Mouse (Mus musculus) gastrocnemius, postnatal 14 days (tissue): ENCODE measurements around the gene Shank2. TPM values are rescaled to one million over a fixed set of nuclear protein-coding genes. Genes with fewer than 3 reads are reported as not detected.

Experiments
- microRNA-seq, 2 experiments: library from miRNA; unstranded; fragments of <30 nt; microRNA quantifications; one replicate each; pipeline ENCODE4 v1.2.0; 2021
- total RNA-seq, 2 experiments: library from RNA; stranded (reverse); gene quantifications; 2 replicates each; pipeline ENCODE4 v1.2.3; 2021

Shank2 gene
- total RNA-seq, 2 experiments from 2014 or later, result 0.07 to 0.39 TPM

Small RNA genes lying within 50 kb of the gene (microRNA-seq; reads per million reads assigned to microRNA genes)
- gene Mir3105, result 0 to 0.50 reads per million in 2 experiments

Other genes starting within 250 kb of the Shank2 start
- 10 to 100 TPM; 27.8 to 29.4 TPM for gene Osbpl5, start 244.9 kb upstream of the Shank2 start, total RNA-seq
- not detected for gene Mrgprg, start 234.9 kb upstream of the Shank2 start, total RNA-seq
- gene Mrgpre, start 217.4 kb upstream of the Shank2 start, total RNA-seq, result 1 to 10 TPM; 1.0 to 1.1 TPM
- gene Nadsyn1, start 179.1 kb upstream of the Shank2 start, total RNA-seq, result 1 to 10 TPM; 3.6 to 3.9 TPM
- 1 to 10 TPM; 5.8 to 8.8 TPM for gene Dhcr7, start 178.8 kb upstream of the Shank2 start, total RNA-seq
- gene Gm498, start 135.1 kb upstream of the Shank2 start, total RNA-seq, result not detected